Mouse (Mus musculus) lung, adult 2 months (tissue): Measurements from ENCODE around the gene 2610028H24Rik. TPM values are rescaled to one million over a fixed set of nuclear protein-coding genes. Genes with fewer than 3 reads are reported as not detected.

Experiments
- DNase-seq: peaks from one replicate; pipeline ENCODE4 v3.0.0; 2022
- H3K4me1 ChIP-seq: fragments of 200-500 bp; 2 replicates; pipeline ENCODE4 v1.6.1; 2011; ENCODE audit warnings: low read length; ENCODE audit not compliant: control insufficient read depth, insufficient read depth
- H3K4me3 ChIP-seq: fragments of 200-500 bp; replicated peaks from 2 replicates; pipeline ENCODE3; 2011; ENCODE audit warnings: low read depth, mild to moderate bottlenecking, control low read depth, low read length; ENCODE audit errors: extremely low read depth
- CTCF ChIP-seq: fragments of 200-500 bp; IDR thresholded peaks from 2 replicates; pipeline ENCODE4 v1.5.1; 2011; ENCODE audit warnings: mild to moderate bottlenecking, low read length, control low read depth; ENCODE audit not compliant: insufficient read depth
- POLR2A ChIP-seq: fragments of 200-500 bp; IDR thresholded peaks from 2 replicates; pipeline ENCODE4 v1.6.1; 2011; ENCODE audit warnings: low read depth, mild to moderate bottlenecking, control low read depth, low read length, borderline replicate concordance; ENCODE audit errors: extremely low read depth
- WGBS: fragments of 180-500 bp; shearing (Covaris S2); methylation state at CpG from one replicate; pipeline ENCODE4 v1.1.7; 2018; 5-methylcytosine and 5-hydroxymethylcytosine counted together
- polyA plus RNA-seq: library from polyadenylated mRNA; depleted of rRNA; stranded (reverse); fragments of >200 nt; gene quantifications from 2 replicates; pipeline ENCODE4 v1.2.3, GENCODE M21; 2012

2610028H24Rik gene
- polyA plus RNA-seq, 1 experiment = 36.0 TPM

DNA sequence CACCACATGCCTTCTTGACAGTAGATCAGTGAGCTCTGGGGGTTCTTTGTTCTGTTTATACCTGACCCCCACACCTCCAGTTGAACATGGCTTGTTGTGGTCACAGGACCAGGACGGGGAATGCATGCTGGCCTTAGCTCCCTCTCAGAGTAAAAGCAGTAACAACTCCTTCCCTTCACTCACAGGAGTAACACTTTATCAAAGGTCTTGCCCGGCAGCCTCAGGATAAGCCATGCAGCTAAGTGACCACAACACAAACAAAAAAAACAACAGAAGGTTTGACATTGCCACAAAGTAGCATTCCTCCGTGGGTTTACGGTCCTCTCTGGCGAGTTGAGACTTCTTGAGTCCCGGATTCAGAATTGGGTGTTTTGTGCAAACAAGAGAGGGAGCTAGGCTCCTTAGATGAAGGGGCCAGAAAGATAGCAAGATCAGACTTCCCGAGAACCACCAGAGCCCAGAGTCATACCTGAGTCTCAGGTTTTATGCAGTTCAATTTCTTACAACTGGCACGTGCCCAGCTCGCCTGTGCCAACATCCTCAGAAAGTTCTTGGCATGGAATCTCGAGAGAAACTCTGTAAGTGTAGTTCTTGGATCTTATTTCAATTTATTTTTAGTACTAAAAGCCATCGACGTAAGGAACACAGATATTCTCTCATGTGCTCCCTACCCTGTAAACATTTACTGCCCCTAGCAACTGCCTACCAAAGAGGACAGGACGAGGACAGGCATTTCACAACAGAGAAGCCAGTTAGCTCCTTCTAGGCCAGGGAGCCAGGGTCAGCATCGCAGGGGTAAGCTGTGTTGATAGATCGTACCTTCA, 1.3 kb upstream of the 2610028H24Rik start:
- TF ChIP-seq CTCF (no peak), POLR2A (peak; percentile 56; the same call in 1 of the 2 replicates)
- DNase-seq = peak; percentile 70
- Histone ChIP-seq H3K4me1 (peaks cover 17% of the 10 kb centered on the region), H3K4me3 (no peak overlapping the region)
- WGBS = 50% methylated on average over 15 of the region's 15 CpGs

DNA sequence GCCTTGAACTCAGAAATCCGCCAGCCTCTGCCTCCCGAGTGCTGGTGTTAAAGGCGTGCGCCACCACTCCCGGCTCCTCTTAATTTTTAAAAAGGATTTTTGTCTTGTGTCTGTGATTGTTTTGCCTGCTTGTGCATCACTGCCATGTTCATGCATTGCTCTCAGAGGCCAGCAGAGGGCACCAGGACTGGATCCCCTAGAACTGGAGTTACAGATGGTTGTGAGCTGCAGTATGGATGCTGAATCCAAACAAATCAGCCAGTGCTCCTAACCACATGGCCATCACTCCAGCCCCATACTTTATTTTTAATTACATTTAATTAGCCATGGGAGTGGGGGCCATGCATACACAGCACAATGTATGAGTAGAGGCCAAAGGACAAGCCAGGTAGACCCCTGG, 6.4 kb downstream of the 2610028H24Rik start:
- TF ChIP-seq POLR2A (no peak), CTCF (peak; percentile 80)
- DNase-seq = peak; percentile 47
- 32% methylated on average over 5 of the region's 5 CpGs for WGBS
- Histone ChIP-seq H3K4me1 (peaks cover 3% of the 10 kb centered on the region; the same call in 1 of the 2 replicates), H3K4me3 (no peak overlapping the region)

DNA sequence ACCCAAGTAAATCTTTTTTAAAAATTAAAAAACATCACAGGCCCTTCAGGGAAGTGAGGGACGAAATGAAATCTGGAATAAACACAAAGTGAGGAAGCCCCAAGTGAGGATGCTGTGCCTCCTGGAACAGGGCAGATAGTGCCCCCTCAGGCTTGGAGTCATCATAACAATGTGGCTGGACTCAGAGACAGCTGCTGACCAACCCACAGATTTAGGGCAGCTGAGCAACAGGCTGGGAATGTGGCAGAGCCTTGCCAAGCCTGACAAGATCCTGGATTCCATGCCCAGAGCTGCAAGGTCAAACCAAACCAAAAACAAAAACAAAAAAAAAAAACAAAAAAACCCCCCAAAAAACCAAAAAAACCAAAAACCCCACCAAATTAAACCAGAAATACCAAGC, 12.4 kb downstream of the 2610028H24Rik start:
- 97% methylated on average over 1 of the region's 1 CpGs for WGBS
- H3K4me3 ChIP-seq = no peak overlapping the region
- TF ChIP-seq CTCF = no peak
- peak; percentile 9; the same call in 1 of the 2 replicates for TF ChIP-seq POLR2A

DNA sequence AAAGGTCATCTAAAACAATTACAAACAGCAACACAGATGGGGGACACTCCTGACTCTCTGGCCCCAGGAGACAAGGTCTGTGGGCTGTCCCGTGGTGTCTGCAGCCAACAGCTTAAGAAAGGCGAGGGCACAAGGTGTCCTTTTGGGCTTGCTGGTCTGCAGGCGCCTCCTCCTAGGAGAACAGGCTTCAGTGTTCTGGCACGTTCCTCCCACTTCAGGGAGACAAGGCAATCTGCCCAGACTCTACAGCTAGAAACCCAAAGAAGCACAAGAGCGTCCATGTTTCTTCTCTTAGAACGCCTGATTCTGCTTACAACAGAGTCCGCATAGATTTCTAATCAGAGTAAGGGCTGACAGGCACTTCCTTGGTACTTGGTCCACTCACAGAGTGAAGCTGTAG, 13.4 kb downstream of the 2610028H24Rik start:
- WGBS = 75% methylated on average over 7 of the region's 7 CpGs
- Histone ChIP-seq H3K4me3 (no peak overlapping the region), H3K4me1 (no peaks in the 10 kb centered on the region)
- peak; percentile 22 for DNase-seq
- TF ChIP-seq POLR2A (no peak), CTCF (no peak)

More for the DNA sequence above, 12.4 kb downstream of the 2610028H24Rik start:
- no peaks in the 10 kb centered on the region for H3K4me1 ChIP-seq
- no peak for DNase-seq

DNA sequence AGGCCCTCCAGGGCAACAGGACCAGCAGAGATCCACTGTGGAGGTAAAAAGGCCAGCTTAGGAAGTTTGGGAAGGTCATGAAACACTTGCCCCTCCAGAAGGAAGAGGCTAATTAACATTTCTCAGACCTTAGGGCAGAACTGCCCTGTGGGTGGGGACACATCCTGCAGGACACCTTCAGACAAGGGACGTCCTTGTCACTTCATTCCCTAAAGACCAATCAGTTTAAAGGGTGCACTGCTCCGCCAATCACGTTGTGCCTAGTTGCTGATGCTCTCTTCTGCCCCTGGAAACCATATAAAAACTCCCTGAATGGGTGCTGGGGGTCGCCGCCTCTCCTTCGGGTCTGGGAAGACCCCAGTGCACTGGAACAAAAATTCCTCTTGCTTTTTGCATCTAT, 13.8 kb downstream of the 2610028H24Rik start:
- DNase-seq = no peak
- H3K4me1 ChIP-seq = no peaks in the 10 kb centered on the region
- 87% methylated on average over 6 of the region's 6 CpGs for WGBS
- no peak overlapping the region for H3K4me3 ChIP-seq
- TF ChIP-seq POLR2A (no peak), CTCF (no peak)

DNA sequence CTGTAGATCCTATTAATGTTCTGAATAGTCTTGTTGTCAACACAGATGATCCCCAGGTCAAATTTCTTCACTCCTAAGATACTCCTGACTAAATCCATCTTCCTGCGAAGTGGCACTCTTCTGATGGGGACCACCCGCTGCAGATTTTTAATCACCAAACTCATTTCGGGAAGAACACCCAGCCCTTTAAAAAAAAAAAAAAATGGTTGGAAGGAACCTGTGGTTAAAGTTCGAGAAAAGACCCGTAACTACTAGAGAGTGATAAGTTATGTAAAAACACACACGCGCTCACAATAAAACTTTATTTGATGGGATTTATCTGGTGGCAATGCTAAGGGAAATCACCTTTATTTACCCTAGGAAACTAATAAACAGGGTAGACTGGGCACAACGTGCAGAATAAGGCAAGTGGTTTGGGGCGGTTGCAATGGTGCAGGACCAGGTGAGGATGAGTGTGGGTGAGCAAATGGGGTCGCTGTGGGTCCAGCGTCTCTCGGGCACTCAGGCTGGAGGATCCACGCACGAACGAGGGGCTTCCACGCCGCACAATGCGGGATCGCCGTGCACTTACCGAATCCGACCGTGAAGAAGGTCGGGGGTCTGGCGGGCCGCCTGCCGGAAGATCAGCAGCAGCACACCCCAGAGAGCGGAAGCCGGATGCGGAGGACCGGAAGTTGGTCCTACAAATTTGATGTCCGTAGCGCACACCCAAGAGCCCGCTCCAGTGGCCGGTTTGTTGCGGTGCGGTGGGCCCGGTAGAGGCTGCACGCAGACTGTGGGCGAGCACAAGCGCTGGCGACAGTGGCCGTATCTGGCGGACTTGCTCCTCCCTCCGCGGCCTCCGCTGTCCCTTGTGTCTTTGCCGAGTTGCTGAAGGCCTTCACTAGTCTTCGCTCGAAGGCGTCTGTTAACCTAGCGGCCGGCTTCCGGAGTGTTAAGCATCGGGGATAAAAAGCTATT, 19.6 kb downstream of the 2610028H24Rik start, which contains the start of the genes Mcm3ap and Ybey:
Mcm3ap (plus strand) TSS at position 725 of the 960 bp plus-strand sequence.
Ybey (minus strand) TSS at position 912 of the 960 bp plus-strand sequence.
- under 1% methylated on average over 55 of the region's 55 CpGs for WGBS
- TF ChIP-seq CTCF = no peak
- peak; percentile 67 for TF ChIP-seq POLR2A
- DNase-seq = peak; percentile 86
- Histone ChIP-seq H3K4me1 (peaks cover 4% of the 10 kb centered on the region; the same call in 1 of the 2 replicates), H3K4me3 (peak within 1 kb of the TSS; percentile 81)

DNA sequence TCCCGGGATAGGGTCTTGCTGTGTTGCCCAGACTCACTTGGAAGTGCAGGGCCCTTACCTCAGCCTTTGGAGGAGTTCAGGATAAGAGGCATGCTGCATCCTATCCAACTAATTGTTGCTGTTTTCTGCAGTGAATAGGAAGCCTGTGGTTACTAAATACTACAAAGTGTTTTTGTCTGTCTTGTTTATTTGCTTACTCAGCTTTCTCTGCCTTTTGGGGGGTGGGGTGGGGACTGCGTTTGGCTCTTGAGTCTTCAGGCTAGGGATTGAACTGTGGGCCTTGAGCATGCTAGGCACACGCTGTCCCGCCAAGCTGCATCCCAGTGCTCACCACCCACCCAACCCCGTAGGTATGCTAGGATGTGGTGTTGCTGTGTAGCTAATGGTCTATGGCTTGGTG, 24.9 kb downstream of the 2610028H24Rik start:
- DNase-seq = no peak
- WGBS = 85% methylated on average over 5 of the region's 5 CpGs
- Histone ChIP-seq H3K4me3 (no peak overlapping the region), H3K4me1 (peaks cover 4% of the 10 kb centered on the region; the same call in 1 of the 2 replicates)
- TF ChIP-seq CTCF = no peak
- TF ChIP-seq POLR2A = no peak

DNA sequence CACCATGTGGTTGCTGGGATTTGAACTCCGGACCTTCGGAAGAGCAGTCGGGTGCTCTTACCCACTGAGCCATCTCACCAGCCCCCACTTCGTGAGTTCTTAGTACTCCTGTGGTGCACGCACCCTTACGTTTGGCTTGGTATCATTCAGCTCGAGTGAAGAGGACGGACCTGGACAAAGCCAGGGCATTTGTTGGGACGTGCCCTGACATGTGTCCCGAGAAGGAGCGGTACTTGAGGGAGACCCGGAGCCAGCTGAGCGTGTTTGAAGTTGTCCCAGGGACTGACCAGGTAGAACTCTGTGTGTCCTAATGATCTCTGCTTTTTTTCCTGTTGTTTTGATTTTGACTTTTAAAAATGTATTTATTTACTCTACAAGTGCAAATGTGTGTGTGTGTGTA, 32.0 kb downstream of the 2610028H24Rik start:
- Histone ChIP-seq H3K4me1 (no peaks in the 10 kb centered on the region), H3K4me3 (no peak overlapping the region)
- TF ChIP-seq POLR2A = no peak
- TF ChIP-seq CTCF = no peak
- 90% methylated on average over 13 of the region's 13 CpGs for WGBS
- DNase-seq = no peak

DNA sequence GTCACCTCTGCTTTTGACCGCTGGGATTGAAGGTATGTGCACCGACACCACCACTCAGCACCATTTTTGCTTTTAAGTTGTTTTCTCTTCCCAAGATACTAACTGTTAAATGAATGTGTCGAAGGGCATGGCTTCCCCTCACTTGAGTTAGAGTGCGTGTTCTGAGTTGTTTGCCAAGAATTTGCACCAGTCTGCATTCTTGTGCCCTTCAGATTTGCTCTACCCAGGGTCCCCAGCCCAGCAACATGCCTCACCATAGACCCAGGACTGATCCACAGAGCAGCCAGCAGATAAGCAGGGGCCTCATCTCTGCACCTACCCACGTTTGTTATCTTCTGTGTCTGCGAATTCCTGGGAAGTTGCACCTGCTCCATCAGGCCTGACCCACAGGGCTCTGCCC, 32.6 kb downstream of the 2610028H24Rik start:
- 75% methylated on average over 6 of the region's 6 CpGs for WGBS
- Histone ChIP-seq H3K4me3 (no peak overlapping the region), H3K4me1 (no peaks in the 10 kb centered on the region)
- DNase-seq = no peak
- TF ChIP-seq POLR2A (no peak), CTCF (no peak)
